Mouse (Mus musculus): ENCODE results near the gene Dagla. TPM values are rescaled to one million over a fixed set of nuclear protein-coding genes. Genes with fewer than 3 reads are reported as not detected.

The Dagla gene
- polyA plus RNA-seq, 1 experiment, result 1.8 TPM

DNA sequence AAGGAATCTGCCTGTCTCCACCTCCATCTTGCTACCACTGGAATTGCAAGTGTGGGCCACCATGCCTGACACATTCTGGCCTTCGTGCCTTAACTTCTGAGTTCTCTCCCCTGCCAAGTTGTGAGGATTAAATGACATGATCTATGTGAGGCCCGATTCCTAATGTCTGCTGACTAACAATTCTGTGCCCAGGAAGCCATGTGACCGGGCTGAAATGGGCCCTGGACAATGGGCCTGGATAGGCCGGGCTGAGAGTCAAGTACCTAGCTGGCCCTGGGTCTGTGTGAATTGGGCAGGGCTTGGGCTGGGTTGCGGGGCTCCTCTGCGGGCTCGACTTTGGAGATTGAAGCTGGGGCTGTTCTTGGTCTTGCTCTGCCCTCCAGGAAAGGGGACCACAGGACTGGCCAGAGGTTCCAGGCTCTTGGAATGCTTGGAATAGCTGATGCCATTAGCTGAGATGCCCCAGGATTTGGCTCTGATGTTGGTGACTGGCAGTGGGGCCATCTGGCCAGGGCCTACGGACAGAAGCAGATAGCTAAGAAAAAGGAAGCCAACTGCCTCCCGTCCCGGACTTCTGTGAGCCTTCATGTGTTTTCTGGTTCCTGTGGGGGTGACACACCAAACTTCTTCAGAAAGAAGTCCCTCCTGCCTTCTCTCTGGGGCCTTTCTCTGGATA lies 90.7 kb downstream of the Dagla start:
- no peak for TF ChIP-seq CTCF (IDR thresholded peaks at IDR 0.05; ENCODE audit: control insufficient read depth, insufficient read depth, insufficient replicate concordance, low read depth, low read length)
- no peak for TF ChIP-seq POLR2A (IDR thresholded peaks at IDR 0.05; ENCODE audit: control insufficient read depth, low read depth, low read length)
- Histone ChIP-seq H3K27ac (ENCODE audit: control insufficient read depth, insufficient read depth, low read depth, low read length) (no peak overlapping the region), H3K27me3 (ENCODE audit: control insufficient read depth, insufficient read depth, low read length) (no peaks in the 10 kb centered on the region), H3K36me3 (ENCODE audit: control insufficient read depth, insufficient read depth, low read length) (no peaks in the 10 kb centered on the region; the same call in none of the 2 replicates), H3K4me1 (ENCODE audit: control insufficient read depth, insufficient read depth, low read length) (no peaks in the 10 kb centered on the region), H3K4me3 (ENCODE audit: control insufficient read depth, low read depth, low read length) (no peak overlapping the region)

GRCm38 (mm10) chr19:10210885-10211284 lies 93.8 kb downstream of the Dagla start:
- H3K27me3 ChIP-seq (ENCODE audit: control insufficient read depth, insufficient read depth, low read length), result no peaks in the 10 kb centered on the region
- no peaks in the 10 kb centered on the region; the same call in none of the 2 replicates for H3K36me3 ChIP-seq (ENCODE audit: control insufficient read depth, insufficient read depth, low read length)
- H3K27ac ChIP-seq (ENCODE audit: control insufficient read depth, insufficient read depth, low read depth, low read length), result no peak overlapping the region
- no peaks in the 10 kb centered on the region for H3K4me1 ChIP-seq (ENCODE audit: control insufficient read depth, insufficient read depth, low read length)
- TF ChIP-seq POLR2A (IDR thresholded peaks at IDR 0.05; ENCODE audit: control insufficient read depth, low read depth, low read length), result no peak
- no peak for TF ChIP-seq CTCF (IDR thresholded peaks at IDR 0.05; ENCODE audit: control insufficient read depth, insufficient read depth, insufficient replicate concordance, low read depth, low read length)
- H3K4me3 ChIP-seq (ENCODE audit: control insufficient read depth, low read depth, low read length), result peak overlapping the region; percentile 35

GRCm38 (mm10) chr19:10208851-10209250 lies 95.8 kb downstream of the Dagla start:
- H3K36me3 ChIP-seq (ENCODE audit: control insufficient read depth, insufficient read depth, low read length), result no peaks in the 10 kb centered on the region; the same call in none of the 2 replicates
- no peak for TF ChIP-seq CTCF (IDR thresholded peaks at IDR 0.05; ENCODE audit: control insufficient read depth, insufficient read depth, insufficient replicate concordance, low read depth, low read length)
- no peak for TF ChIP-seq POLR2A (IDR thresholded peaks at IDR 0.05; ENCODE audit: control insufficient read depth, low read depth, low read length)
- no peak overlapping the region for H3K4me3 ChIP-seq (ENCODE audit: control insufficient read depth, low read depth, low read length)
- no peaks in the 10 kb centered on the region for H3K27me3 ChIP-seq (ENCODE audit: control insufficient read depth, insufficient read depth, low read length)
- H3K27ac ChIP-seq (ENCODE audit: control insufficient read depth, insufficient read depth, low read depth, low read length), result peak overlapping the region; percentile 49
- no peaks in the 10 kb centered on the region for H3K4me1 ChIP-seq (ENCODE audit: control insufficient read depth, insufficient read depth, low read length)

DNA sequence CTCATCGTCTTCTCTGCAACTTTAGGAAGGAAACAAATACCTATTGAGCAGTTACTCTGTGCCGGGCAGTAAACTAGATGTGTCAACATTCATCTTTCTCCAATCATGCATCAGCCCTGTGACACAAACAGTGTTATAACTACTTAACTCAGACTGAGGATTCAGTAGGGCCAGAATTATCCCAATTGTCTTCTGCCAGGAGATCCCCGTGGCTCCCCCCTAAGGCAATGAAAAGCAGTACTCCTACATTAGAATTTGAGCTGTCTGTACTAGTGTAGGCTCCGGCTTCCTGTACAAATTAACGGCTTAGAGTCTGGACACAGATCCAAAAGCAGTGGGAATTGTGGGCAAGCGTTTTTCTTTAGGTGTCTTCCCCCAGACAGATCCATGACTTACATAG lies 99.6 kb downstream of the Dagla start:
- Histone ChIP-seq H3K36me3 (ENCODE audit: control insufficient read depth, insufficient read depth, low read length) (no peaks in the 10 kb centered on the region), H3K27me3 (ENCODE audit: control insufficient read depth, insufficient read depth, low read length) (no peaks in the 10 kb centered on the region), H3K4me3 (ENCODE audit: control insufficient read depth, low read depth, low read length) (no peak overlapping the region), H3K27ac (ENCODE audit: control insufficient read depth, insufficient read depth, low read depth, low read length) (no peak overlapping the region), H3K4me1 (ENCODE audit: control insufficient read depth, insufficient read depth, low read length) (no peaks in the 10 kb centered on the region)
- TF ChIP-seq POLR2A (IDR thresholded peaks at IDR 0.05; ENCODE audit: control insufficient read depth, low read depth, low read length) (no peak), CTCF (IDR thresholded peaks at IDR 0.05; ENCODE audit: control insufficient read depth, insufficient read depth, insufficient replicate concordance, low read depth, low read length) (no peak)

- H3K4me3 ChIP-seq (ENCODE audit: control insufficient read depth, low read depth, low read length), result peak overlapping the region; percentile 99; the same call in 1 of the 2 replicates
- no peaks in the 10 kb centered on the region for H3K36me3 ChIP-seq (ENCODE audit: control insufficient read depth, insufficient read depth, low read length)
- H3K27me3 ChIP-seq (ENCODE audit: control insufficient read depth, insufficient read depth, low read length), result no peaks in the 10 kb centered on the region
- H3K27ac ChIP-seq (ENCODE audit: control insufficient read depth, insufficient read depth, low read depth, low read length), result 0 out of 2 replicates have a peak overlapping the region, but pooled peaks have one; percentile 19
- no peaks in the 10 kb centered on the region for H3K4me1 ChIP-seq (ENCODE audit: control insufficient read depth, insufficient read depth, low read length)
- TF ChIP-seq POLR2A (IDR thresholded peaks at IDR 0.05; ENCODE audit: control insufficient read depth, low read depth, low read length) (no peak), CTCF (IDR thresholded peaks at IDR 0.05; ENCODE audit: control insufficient read depth, insufficient read depth, insufficient replicate concordance, low read depth, low read length) (no peak)
These were observed 100.1 kb downstream of the Dagla start for GRCm38 (mm10) chr19:10204616-10205001.

GRCm38 (mm10) chr19:10203848-10204615 lies 100.6 kb downstream of the Dagla start, which contains the start of the genes Tmem258 and Fen1:
Tmem258 (plus strand) TSS chr19:10204014.
Fen1 (minus strand) TSS chr19:10204169.
- Histone ChIP-seq H3K36me3 (ENCODE audit: control insufficient read depth, insufficient read depth, low read length) (no peaks in the 10 kb centered on the region), H3K4me3 (ENCODE audit: control insufficient read depth, low read depth, low read length) (peak within 1 kb of the TSS; percentile 99), H3K4me1 (ENCODE audit: control insufficient read depth, insufficient read depth, low read length) (no peaks in the 10 kb centered on the region), H3K27ac (ENCODE audit: control insufficient read depth, insufficient read depth, low read depth, low read length) (peak within 1 kb of the TSS; percentile 99), H3K27me3 (ENCODE audit: control insufficient read depth, insufficient read depth, low read length) (no peaks in the 10 kb centered on the region)
- TF ChIP-seq POLR2A (IDR thresholded peaks at IDR 0.05; ENCODE audit: control insufficient read depth, low read depth, low read length) (peak; percentile 92), CTCF (IDR thresholded peaks at IDR 0.05; ENCODE audit: control insufficient read depth, insufficient read depth, insufficient replicate concordance, low read depth, low read length) (no peak)

DNA sequence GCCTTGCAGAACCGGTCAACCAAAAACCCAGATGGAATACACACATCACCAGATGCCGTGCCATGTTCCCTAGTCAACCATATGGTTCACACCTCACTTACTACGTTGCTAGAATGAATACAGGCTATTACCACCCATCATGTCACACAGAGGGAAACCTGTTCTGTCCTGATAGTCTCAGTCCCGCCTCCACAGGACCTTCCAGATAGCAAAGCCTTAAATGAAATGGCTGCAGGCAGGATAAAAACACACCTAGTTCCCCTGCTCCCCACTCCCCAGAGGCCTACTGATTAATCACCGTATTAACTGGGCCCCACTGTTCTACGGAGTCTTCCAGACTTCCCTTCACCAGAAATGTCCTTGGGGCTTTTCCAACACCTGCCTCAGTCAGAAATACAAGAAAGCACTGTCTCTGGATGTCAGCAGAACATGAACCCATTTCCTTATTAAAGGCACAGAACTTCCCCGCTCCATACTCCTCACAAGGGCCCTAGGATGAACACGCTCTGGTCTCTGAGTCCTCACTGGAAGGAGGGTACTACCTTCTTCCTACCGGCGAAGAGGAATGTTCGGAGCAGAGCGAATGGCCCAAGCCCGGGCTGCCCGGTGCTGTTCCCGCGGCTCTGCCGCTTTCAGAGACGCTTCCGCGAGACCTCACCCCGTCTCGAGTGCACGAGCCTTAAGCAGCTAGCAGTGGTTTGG lies 101.4 kb downstream of the Dagla start:
- Histone ChIP-seq H3K27ac (ENCODE audit: control insufficient read depth, insufficient read depth, low read depth, low read length) (peak overlapping the region; percentile 99), H3K4me1 (ENCODE audit: control insufficient read depth, insufficient read depth, low read length) (no peaks in the 10 kb centered on the region), H3K36me3 (ENCODE audit: control insufficient read depth, insufficient read depth, low read length) (no peaks in the 10 kb centered on the region), H3K4me3 (ENCODE audit: control insufficient read depth, low read depth, low read length) (peak overlapping the region; percentile 99), H3K27me3 (ENCODE audit: control insufficient read depth, insufficient read depth, low read length) (no peaks in the 10 kb centered on the region)
- no peak for TF ChIP-seq POLR2A (IDR thresholded peaks at IDR 0.05; ENCODE audit: control insufficient read depth, low read depth, low read length)
- TF ChIP-seq CTCF (IDR thresholded peaks at IDR 0.05; ENCODE audit: control insufficient read depth, insufficient read depth, insufficient replicate concordance, low read depth, low read length), result no peak

Data from testis, adult 2 months (tissue).